Mouse (Mus musculus) layer of hippocampus, adult 2 months (tissue): ENCODE measurements around the gene M6pr. TPM values are rescaled to one million over a fixed set of nuclear protein-coding genes. Genes with fewer than 3 reads are reported as not detected.

Source experiments
- DNase-seq, 2 experiments: peaks; one replicate each; pipeline ENCODE4 v3.0.0; 2022; ENCODE audit warnings: low spot score in 2 of 2
- H3K27ac ChIP-seq: fragments of 200-600 bp; 2 replicates; pipeline ENCODE4 v1.8.1; 2022
- H3K4me3 ChIP-seq: fragments of 200-600 bp; 2 replicates; pipeline ENCODE4 v1.8.1; 2022; ENCODE audit warnings: mild to moderate bottlenecking
- CTCF ChIP-seq: fragments of 200-600 bp; conservative IDR thresholded peaks from 2 replicates; pipeline ENCODE4 v1.8.1; 2022; ENCODE audit warnings: antibody characterized with exemption, mild to moderate bottlenecking, moderate library complexity
- total RNA-seq, 2 experiments: library from RNA; stranded (reverse); gene quantifications; 2 replicates each; pipeline ENCODE4 v1.2.3; 2021

The M6pr gene
- total RNA-seq, 2 experiments from 2014 or later, result 75.9 to 78.9 TPM

GRCm38 (mm10) chr6:122290253-122290652, 18.3 kb upstream of the M6pr start:
- no peak for DNase-seq
- no peak for TF ChIP-seq CTCF
- Histone ChIP-seq H3K4me3 (no peak overlapping the region), H3K27ac (no peak overlapping the region)

DNA sequence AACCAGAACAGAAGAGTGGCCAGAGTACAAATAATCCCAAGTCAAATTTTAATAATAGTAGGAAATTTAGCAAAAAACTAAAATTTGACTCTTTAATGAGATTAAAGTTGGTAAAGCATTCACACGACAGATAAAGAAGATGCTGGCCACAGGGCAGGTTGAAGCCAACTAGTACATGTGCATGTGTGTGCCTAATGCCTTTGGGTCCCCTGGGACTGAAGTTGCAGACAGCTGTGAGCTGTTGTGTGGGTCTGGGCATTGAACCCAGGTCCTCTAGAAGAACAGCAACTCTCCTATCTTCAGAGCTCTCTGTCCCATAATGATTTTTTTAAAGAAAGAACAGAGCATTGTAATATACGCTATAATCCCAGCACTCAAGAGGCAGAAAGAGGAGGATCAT, 17.3 kb upstream of the M6pr start:
- TF ChIP-seq CTCF, result no peak
- no peak overlapping the region for H3K27ac ChIP-seq
- H3K4me3 ChIP-seq, result no peak overlapping the region
- no peak for DNase-seq

GRCm38 (mm10) chr6:122291735-122292134, 16.8 kb upstream of the M6pr start:
- no peak for TF ChIP-seq CTCF
- Histone ChIP-seq H3K4me3 (no peak overlapping the region), H3K27ac (no peak overlapping the region)
- DNase-seq, result no peak

DNA sequence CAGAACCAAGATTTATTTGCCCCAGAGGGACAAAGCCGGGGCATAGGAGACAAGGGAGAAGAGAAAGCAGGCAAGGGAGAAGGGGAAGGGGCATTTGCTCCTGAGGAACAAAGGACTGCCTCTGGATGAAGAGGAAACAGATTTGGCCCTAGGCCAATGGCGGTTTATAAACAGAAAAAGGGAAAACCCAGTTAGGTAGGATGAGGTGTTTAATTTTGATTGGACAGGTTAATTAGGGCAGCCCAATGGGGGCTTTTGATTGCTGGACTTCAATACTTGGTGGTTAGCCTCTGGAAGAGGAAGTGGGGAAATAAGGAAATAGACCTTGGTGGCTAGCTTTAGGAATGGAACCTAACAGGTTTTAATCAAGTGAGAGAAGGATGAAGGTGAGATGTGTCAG, 16.3 kb upstream of the M6pr start:
- no peak for DNase-seq
- no peak for TF ChIP-seq CTCF
- Histone ChIP-seq H3K4me3 (no peak overlapping the region), H3K27ac (no peak overlapping the region)

GRCm38 (mm10) chr6:122293121-122293520, 15.4 kb upstream of the M6pr start:
- DNase-seq, result no peak
- no peak for TF ChIP-seq CTCF
- H3K27ac ChIP-seq, result no peak overlapping the region
- H3K4me3 ChIP-seq, result no peak overlapping the region

GRCm38 (mm10) chr6:122293796-122294195, 14.7 kb upstream of the M6pr start:
- Histone ChIP-seq H3K4me3 (no peak overlapping the region), H3K27ac (no peak overlapping the region)
- DNase-seq, result no peak
- no peak for TF ChIP-seq CTCF

DNA sequence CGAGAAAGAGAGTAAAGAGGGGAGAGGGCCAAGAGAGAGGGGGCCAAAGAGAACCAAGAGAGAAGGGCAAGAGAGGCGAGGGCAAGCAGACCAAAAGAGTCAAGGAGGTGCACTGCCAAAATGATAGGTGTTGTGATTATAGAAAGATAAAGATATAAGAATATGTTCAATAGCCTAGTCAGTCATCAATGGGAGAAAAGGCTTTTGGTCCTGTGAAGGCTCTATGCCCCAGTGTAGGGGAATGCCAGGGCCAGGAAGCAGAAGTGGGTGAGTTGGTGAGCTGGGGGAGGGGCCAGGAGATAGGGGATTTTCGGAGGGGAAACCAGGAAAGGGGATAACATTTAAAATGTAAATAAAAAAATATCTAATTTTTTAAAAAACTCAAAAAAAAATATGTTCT, 14.2 kb upstream of the M6pr start:
- TF ChIP-seq CTCF, result no peak
- Histone ChIP-seq H3K4me3 (no peak overlapping the region), H3K27ac (no peak overlapping the region)
- no peak for DNase-seq

- H3K27ac ChIP-seq, result no peak overlapping the region
- no peak for DNase-seq
- no peak for TF ChIP-seq CTCF
- H3K4me3 ChIP-seq, result no peak overlapping the region
Measured at GRCm38 (mm10) chr6:122295242-122295641, 13.3 kb upstream of the M6pr start.

- Histone ChIP-seq H3K27ac (peak overlapping the region; percentile 83), H3K4me3 (peak overlapping the region; percentile 63)
- no peak for DNase-seq
- TF ChIP-seq CTCF, result no peak
Measured at GRCm38 (mm10) chr6:122296918-122297278, 11.6 kb upstream of the M6pr start.

DNA sequence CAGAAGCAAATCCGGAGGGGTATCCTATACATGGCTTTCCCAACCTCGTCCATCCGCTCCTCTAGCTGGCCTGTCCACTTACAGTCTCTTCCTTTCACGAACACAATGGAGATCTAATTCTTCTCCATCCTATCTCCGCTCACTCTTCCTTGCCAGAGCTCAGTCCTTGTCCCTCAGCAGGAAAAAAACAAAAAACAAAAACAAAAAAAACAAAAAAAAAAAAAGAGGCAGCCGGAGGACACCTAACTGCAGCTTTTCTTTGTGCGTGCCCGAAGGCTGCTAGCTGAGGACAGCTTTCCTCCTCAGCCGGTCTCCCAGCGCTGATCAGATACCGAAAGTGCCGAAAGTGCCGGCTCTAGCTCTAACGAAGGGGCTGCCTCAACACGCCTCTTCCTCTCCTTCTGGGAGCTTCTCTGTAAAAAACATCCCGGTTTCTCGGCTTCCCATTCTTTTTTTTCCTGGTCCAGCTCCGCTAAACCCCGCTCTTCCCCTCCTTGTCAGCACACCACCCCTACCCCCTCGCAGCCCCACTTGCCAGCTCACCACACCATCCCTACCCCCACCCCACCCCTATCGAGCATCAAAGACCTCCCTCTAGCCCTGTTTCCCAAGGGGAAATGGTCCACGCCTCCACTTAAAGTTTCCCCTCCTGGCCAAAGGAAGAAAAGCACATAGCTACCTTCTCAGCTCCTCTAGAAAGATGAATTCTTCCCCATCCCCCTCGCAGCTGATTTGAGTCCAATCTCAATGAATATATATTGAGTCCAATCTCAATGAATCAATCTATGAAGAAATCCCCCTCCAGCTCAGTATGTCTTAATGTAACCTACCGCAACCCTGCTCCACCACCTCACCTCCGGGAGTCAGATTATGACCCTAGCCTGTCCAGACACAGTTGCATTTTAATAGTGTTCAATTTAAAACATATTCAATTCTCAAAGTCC, 11.0 kb upstream of the M6pr start:
- peak overlapping the region; percentile 63 for H3K4me3 ChIP-seq
- TF ChIP-seq CTCF, result peak; percentile 38
- peak in 1 of 2 experiments; percentile 31 for DNase-seq
- H3K27ac ChIP-seq, result peak overlapping the region; percentile 83

DNA sequence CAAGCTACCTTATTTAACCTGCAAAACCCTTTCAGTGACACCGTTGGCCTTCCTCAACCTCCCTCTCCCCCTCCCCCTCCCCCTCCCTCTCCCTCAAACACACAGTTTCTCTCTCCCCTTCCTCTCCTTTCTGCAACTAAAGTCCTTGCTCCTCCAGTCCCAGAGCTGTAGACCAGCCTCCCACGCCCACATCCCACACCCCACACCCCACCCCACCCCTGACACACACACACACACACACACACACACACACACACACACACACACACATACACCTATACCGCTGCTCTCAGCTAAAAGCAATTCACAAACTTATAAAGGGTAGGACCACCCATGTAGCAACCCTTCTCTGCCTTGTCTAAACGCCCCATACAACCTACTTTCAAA, 10.3 kb upstream of the M6pr start:
- no peak for DNase-seq
- no peak for TF ChIP-seq CTCF
- Histone ChIP-seq H3K27ac (no peak overlapping the region), H3K4me3 (no peak overlapping the region)

- H3K27ac ChIP-seq, result no peak overlapping the region
- H3K4me3 ChIP-seq, result no peak overlapping the region
- DNase-seq, result no peak
- no peak for TF ChIP-seq CTCF
Measured at GRCm38 (mm10) chr6:122299621-122300133, 8.8 kb upstream of the M6pr start.

GRCm38 (mm10) chr6:122302121-122302520, 6.4 kb upstream of the M6pr start:
- no peak for DNase-seq
- H3K4me3 ChIP-seq, result no peak overlapping the region
- no peak overlapping the region for H3K27ac ChIP-seq
- TF ChIP-seq CTCF, result no peak

DNA sequence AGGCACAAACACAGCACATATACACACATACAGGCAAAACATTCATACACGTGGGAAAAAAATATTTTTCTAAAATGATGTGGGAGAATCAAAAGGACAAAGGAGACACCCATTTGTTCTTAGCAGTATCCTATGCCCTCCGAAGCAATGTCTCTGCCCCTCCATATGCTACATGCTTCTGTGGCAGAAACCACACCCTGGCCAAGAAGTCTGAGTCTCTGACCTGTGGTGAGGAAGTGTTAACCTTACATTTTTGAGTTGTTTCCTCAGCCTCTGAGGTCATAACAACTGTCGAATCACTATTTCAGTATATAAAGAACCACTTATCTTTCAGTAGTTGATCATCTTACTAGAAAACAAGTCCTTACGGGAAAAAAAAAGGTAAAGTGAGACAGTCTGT, 5.9 kb upstream of the M6pr start:
- no peak for TF ChIP-seq CTCF
- Histone ChIP-seq H3K27ac (no peak overlapping the region), H3K4me3 (no peak overlapping the region)
- DNase-seq, result no peak

DNA sequence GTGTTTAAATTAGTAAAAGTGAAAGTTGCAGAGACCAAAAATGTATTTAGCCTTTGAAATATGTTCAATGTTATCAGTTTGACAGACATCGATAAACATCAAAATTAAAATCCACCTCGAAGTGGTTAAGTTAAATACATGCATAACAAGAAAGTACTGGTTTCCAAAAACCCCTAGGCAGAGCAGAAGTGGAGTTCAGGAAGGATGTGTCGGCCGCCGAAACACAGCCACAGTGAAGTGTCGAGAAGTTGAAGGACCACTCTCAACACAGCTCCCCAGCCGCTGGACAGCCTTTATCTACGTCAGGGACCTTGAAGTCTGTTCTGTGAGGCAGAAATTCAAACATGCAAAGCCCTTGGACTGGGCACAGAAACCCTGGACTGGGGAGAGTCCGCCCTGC, 5.0 kb upstream of the M6pr start:
- Histone ChIP-seq H3K4me3 (no peak overlapping the region), H3K27ac (no peak overlapping the region)
- no peak for TF ChIP-seq CTCF
- DNase-seq, result no peak
